Mouse (Mus musculus): ENCODE results near the gene Spty2d1.

Gene Spty2d1

DNA sequence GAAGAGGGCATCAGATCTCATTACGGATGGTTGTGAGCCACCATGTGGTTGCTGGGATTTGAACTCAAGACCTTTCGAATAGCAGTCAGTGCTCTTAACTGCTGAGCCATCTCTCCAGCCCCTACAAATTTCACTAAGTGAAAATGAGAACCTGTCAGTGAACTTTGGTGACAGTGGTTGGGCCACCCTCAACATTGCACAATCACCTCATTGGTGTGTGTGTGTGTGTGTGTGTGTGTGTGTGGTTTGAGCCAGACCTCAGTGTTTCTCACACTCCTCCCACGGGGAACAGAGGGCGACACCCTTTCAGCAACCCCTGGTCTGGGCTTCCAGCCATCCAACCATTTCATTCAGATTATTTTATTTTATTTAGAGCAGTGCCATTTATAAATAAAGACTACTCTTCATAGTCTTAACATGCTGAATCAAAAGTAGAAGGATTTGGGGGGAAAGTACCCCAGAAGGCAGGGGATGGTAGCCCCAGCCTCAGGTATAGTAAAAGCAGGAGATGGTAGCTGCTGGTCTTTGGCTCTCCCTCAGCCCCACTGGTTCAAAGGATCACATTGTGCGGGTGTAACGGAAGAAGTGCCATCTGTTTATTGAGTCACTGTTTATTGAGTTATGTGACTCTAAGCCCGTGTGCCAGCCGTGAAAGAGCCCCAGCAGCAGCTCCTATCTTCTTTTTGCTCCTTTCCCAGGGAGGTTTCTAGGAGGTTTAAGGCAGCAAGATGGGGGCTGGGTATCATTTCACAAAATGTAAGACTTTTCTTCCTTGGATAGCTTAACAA, 22.3 kb downstream of the Spty2d1 start:
- no peak for DNase-seq

DNA sequence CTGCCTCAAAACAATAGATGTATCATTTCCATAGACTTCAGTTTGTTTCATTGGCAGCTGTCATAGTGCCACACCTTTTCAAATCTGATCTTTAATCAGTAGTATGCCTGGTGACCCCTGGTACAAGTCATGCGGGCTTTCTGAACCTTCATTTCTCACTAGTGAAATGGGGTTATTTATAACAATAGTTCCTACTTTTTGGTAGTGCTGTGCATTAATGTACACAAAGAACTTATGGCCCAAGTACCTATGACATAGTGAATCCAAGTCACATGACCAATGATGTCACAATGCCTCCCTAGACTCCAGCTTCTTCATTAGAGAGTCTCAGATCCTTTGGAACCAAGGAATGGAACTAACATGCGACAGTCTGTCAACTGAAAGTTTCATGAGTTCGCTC, 24.9 kb downstream of the Spty2d1 start, which contains the start of gene Gm9999:
Gene Gm9999 (plus strand): TSS at position 301 of the 400 bp plus-strand sequence.
- no peak for DNase-seq

DNA sequence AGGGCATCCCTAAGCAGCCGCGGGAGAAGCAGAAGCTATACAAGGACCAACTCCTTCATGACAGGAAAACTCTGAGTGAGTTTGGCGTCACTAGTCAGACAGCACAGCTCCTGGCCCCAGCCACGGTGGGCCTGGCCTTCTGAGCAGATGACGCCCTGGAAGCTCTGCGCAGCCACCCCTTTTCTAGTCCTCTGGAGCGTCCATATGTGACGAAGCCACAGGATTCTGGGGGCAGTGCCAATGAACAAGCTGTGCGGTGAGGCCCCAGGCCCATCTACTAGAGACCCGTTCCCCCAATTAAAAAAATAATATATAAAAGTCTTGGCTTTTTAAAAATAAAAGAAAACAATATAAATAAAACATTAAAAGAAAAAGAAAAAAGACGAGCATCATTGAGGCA, 32.8 kb downstream of the Spty2d1 start:
- DNase-seq, result no peak

DNA sequence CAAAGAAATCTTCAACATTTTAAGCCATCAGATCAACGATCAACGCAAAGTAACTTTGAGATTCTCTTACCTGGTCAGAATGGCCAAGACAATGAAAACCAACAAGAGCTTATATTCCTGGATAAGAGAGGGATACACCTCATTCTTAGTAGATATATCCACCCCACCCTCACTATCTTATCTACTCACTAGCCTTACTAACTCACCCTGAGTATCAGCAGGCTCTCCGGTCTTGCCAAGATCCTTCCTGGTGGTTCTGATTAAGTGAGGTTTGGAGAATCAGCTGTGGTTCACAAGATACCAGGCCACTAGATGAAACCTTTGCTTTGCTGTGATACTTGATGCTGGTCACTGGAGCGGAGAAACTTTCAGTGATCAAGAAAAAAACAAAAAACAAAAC, 33.6 kb downstream of the Spty2d1 start:
- DNase-seq, result no peak

DNA sequence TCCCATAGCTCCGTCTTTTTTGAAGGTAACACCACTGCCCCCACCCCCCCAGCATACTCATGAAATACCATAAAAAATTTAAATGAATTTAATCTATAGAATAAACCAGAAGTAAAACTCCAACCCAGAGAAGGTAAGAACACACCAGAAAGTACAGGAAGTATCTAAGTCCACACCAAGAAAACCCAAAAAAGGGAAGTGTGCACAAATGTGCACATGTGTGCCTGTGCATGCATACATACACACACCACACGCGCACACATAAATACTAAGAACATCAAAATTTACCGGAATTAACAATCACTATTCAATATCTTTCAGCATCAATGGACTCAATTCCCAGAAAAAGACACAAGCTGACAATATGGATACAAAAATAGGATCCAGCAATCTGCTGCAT, 38.3 kb downstream of the Spty2d1 start:
- DNase-seq, result no peak

DNA sequence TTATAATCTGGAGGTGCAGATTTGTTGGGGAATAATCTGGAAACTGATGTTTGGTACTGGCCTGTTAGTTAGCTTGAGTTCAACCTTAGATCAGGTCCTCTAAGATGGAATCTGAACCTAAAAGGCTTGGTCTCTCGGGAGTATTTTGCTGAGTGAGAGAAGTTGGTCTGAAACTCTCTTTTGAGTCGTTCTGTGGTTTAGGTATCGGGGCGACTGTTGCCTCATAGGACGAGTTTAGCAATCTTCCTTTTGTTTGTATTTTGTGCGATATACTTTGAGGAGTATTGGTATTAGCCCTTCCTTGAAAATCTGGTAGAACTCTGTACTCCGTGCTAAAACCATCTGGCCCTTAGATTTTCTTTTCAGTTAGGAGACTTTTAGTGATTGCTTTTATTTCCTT, 44.1 kb downstream of the Spty2d1 start:
- no peak for DNase-seq

DNA sequence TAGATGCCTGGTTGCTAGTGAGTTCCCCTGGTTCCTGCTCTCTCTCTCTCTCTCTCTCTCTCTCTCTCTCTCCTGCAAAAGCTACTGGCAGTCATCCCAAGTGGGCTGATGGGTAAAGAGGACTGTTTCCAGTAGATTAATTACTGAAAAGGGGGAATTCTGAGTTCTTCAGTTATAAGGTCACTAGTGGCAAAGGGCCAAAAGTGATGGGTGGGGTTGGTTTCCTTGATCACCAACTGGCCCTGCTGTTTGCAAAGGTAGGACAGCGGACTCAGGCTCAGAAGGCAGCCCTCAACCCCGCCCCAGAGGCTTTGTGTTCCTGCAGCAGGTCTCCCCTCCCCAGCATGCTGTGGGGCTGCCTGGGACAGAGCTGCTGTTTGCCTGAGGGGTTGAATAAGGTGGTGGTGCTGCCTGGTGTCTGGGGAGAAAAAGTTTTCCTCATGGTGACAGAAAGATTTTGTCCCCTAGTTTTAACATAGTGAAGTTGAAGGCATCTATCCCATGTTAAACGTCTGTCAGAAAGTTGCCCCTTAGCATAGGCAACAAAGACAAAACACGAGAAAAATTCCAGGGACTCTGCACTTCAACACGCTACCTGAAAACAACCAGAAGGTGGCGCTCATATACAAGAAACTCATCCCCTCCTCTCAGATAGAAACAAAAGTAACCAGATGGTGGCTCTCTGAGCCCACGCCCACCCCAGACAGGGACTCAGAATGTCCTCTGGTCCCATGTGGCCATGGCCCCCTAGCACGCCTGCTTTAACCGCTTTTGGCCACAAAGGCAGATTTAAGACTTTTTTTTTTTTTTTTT, 45.2 kb downstream of the Spty2d1 start:
- DNase-seq, result peak; percentile 75

DNA sequence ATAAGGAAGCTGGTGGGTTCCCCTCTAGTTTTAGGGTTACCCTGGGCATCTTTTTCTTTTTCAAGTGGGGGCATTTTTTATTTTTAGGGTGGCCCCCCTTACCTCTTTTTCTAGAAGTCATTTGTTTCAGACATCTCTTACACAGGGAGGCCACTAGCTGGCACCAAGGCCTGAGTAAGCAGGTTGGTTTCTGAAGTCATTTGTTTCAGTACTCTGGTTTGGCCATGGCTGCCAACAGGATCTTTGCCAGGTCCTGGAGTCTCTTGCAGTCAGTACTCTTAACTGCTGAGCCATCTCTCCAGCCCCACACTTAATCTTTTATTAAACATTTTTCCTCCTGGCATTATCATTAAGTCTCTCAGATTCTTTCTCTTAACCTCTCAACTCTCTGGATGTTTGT, 46.1 kb downstream of the Spty2d1 start:
- DNase-seq, result no peak

DNA sequence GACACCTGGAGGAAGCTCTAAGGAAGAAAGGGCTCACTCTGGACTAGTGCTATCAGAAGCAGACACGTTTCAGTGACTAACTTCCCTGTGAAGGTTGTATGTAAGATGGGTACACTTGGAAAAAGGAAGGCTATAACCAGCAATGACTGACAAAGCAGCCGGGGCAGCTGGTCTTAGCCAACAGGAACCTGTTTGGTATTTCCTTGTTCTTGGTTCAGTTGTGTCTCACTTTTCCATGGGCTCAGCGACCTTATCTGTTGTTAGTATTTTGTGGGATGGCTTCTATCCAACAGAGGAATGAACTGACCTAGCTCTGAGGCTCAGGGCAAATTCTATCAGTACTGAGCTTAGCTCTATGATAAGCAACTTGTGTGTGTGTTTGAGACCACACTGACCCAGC, 47.2 kb downstream of the Spty2d1 start:
- DNase-seq, result no peak

DNA sequence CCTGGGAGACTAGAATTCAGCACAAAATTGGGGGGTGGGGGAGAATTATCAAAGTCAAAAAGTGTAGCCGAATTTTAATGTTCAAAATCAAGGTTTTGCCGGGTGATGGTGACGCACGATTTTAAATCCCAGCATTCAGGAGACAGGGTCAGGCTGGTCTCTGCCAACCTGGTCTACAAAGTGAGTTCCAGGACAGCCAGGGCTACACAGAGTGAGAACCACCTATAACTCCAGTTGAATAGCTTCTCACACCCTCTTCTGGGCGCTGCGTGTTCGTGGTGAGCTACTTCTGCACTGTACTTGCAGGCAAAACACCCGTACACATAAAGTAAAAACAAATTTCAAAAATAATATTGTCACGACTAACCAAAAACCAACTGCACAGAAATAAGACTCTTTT, 49.4 kb downstream of the Spty2d1 start:
- no peak for DNase-seq

DNA sequence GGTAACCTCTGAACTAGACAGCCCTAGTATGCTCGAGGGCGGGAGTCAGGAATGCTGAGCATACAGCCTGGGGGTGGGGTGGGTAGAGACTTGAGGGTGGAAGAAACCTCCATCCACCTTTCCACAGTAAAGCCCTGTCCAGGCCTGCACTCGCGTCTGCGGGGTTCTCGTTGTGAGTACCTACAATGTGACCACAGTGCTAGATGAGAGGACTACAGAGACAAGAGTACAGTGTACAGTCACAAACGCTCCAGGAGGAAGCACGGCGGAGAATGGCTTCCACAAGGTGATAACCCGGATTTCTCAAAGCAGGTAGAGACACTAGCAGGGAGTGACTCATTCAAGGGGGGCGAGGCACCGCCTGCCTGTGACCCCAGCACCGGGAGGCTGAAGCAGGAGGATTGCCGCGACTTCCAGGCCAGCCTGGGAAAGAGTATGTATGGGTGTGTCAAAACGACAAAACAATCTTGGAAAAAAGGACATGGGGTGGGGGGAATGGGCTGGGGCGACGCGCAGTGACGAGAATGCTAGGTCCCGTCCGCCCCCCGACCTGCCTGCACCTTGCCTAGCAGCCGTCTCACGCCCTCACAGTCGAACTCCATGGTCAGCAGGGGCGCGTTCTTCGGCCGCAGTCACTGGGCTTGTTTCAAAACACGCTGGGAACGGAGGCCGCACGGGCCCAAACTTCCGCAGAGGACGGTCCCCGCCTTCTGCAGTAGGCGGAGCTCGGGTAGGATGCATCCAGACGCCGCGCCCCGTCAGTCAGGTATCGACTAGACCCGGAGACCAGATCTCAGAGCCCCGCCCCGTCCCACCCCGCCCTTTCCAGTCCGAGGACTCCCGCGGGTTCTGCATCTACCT, 50.1 kb downstream of the Spty2d1 start, which contains the start of gene Uevld:
Gene Uevld (minus strand): TSS at position 697 of the 861 bp plus-strand sequence.
- peak; percentile 91 for DNase-seq
